Mouse (Mus musculus): Measurements from ENCODE around the gene Dlg4.

DNA sequence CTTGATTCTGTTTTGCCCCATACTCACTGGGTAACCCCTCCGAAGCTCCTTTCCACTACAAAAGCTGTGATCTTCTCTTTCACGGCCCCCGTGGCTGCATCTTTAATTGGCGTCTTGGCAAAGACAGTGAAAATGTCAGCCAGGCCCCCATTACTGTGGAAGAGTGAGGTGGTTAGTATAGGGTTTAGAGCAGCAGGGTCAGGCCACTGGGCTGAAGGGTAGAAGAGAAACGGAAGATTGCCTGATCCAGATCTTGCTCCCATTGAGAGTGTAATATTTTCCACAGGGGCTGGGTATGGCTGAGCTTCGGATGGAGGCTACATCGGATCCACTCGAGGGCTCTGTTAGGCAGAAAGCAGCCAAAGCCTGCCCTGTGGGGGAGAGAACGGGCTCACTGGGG, 3.8 kb upstream of the Dlg4 start:
- TF ChIP-seq CTCF (IDR thresholded peaks at IDR 0.05; ENCODE audit: low read depth, low read length) (no peak), TAL1 (conservative IDR thresholded peaks at IDR 0.05; ENCODE audit: low read depth, low read length) (no peak), POLR2AphosphoS5 (IDR thresholded peaks at IDR 0.05; ENCODE audit: insufficient replicate concordance, low read depth, low read length) (no peak), GATA2 (IDR thresholded peaks at IDR 0.05; ENCODE audit: borderline replicate concordance, low read depth, low read length) (no peak)

Data from G1E (cell line).